Mouse (Mus musculus): ENCODE measurements around the gene Wdr43. TPM values are rescaled to one million over a fixed set of nuclear protein-coding genes. Genes with fewer than 3 reads are reported as not detected.

The Wdr43 gene
- polyA plus RNA-seq, 1 experiment from 2014 or later: 82.1 TPM

- 79% methylated on average over 11 of the region's 11 CpGs for WGBS
- no peak overlapping the region for H3K4me2 ChIP-seq (replicated peaks)
- ATAC-seq (ENCODE audit: low FRiP score, low read depth): no peak
These were observed 75.7 kb downstream of the Wdr43 start for GRCm38 (mm10) chr17:71691361-71691875.

GRCm38 (mm10) chr17:71693313-71693712 lies 77.6 kb downstream of the Wdr43 start:
- H3K9ac ChIP-seq: no peak overlapping the region
- no peak overlapping the region for H3K4me2 ChIP-seq (replicated peaks)
- H3K27me3 ChIP-seq: no peaks in the 10 kb centered on the region
- no peak overlapping the region for H3K27ac ChIP-seq
- no peaks in the 10 kb centered on the region; the same call in 1 of the 2 replicates for H3K9me3 ChIP-seq
- H3K4me3 ChIP-seq: no peak overlapping the region
- H3K36me3 ChIP-seq: no peaks in the 10 kb centered on the region
- H3K4me1 ChIP-seq: 0 out of 2 replicates have a peak, but pooled peaks cover 5% of the 10 kb centered on the region
- WGBS: 51% methylated on average over 5 of the region's 5 CpGs
- ATAC-seq (ENCODE audit: low FRiP score, low read depth): no peak

More at GRCm38 (mm10) chr17:71691361-71691875, 75.7 kb downstream of the Wdr43 start:
- no peak overlapping the region for H3K9ac ChIP-seq
- H3K9me3 ChIP-seq: no peaks in the 10 kb centered on the region; the same call in 1 of the 2 replicates
- no peaks in the 10 kb centered on the region for H3K27me3 ChIP-seq
- H3K4me1 ChIP-seq: 0 out of 2 replicates have a peak, but pooled peaks cover 5% of the 10 kb centered on the region
- no peak overlapping the region for H3K4me3 ChIP-seq
- no peak overlapping the region for H3K27ac ChIP-seq
- H3K36me3 ChIP-seq: no peaks in the 10 kb centered on the region

GRCm38 (mm10) chr17:71693780-71694179 lies 78.1 kb downstream of the Wdr43 start:
- Histone ChIP-seq H3K36me3 (no peaks in the 10 kb centered on the region), H3K27ac (no peak overlapping the region), H3K27me3 (no peaks in the 10 kb centered on the region), H3K4me1 (0 out of 2 replicates have a peak, but pooled peaks cover 5% of the 10 kb centered on the region), H3K4me3 (no peak overlapping the region), H3K4me2 (replicated peaks) (no peak overlapping the region), H3K9me3 (no peaks in the 10 kb centered on the region; the same call in 1 of the 2 replicates), H3K9ac (no peak overlapping the region)
- no peak for ATAC-seq (ENCODE audit: low FRiP score, low read depth)
- 55% methylated on average over 8 of the region's 8 CpGs for WGBS

GRCm38 (mm10) chr17:71695151-71695550 lies 79.5 kb downstream of the Wdr43 start:
- WGBS: 86% methylated on average over 8 of the region's 8 CpGs
- Histone ChIP-seq H3K36me3 (no peaks in the 10 kb centered on the region), H3K27ac (no peak overlapping the region), H3K4me1 (0 out of 2 replicates have a peak, but pooled peaks cover 5% of the 10 kb centered on the region), H3K4me3 (no peak overlapping the region), H3K9me3 (no peaks in the 10 kb centered on the region), H3K4me2 (replicated peaks) (no peak overlapping the region), H3K27me3 (no peaks in the 10 kb centered on the region), H3K9ac (no peak overlapping the region)
- no peak for ATAC-seq (ENCODE audit: low FRiP score, low read depth)

GRCm38 (mm10) chr17:71695716-71696315 lies 80.1 kb downstream of the Wdr43 start:
- H3K9me3 ChIP-seq: no peaks in the 10 kb centered on the region
- H3K36me3 ChIP-seq: no peaks in the 10 kb centered on the region
- no peak overlapping the region for H3K4me2 ChIP-seq (replicated peaks)
- no peak for ATAC-seq (ENCODE audit: low FRiP score, low read depth)
- no peak overlapping the region for H3K27ac ChIP-seq
- no peaks in the 10 kb centered on the region; the same call in 1 of the 2 replicates for H3K27me3 ChIP-seq
- H3K9ac ChIP-seq: no peak overlapping the region
- H3K4me1 ChIP-seq: 0 out of 2 replicates have a peak, but pooled peaks cover 5% of the 10 kb centered on the region
- H3K4me3 ChIP-seq: no peak overlapping the region
- WGBS: 63% methylated on average over 15 of the region's 15 CpGs

GRCm38 (mm10) chr17:71696396-71696795 lies 80.7 kb downstream of the Wdr43 start:
- Histone ChIP-seq H3K36me3 (no peaks in the 10 kb centered on the region), H3K4me3 (no peak overlapping the region), H3K9ac (no peak overlapping the region), H3K4me2 (replicated peaks) (no peak overlapping the region), H3K27ac (no peak overlapping the region), H3K27me3 (no peaks in the 10 kb centered on the region; the same call in 1 of the 2 replicates), H3K9me3 (no peaks in the 10 kb centered on the region), H3K4me1 (0 out of 2 replicates have a peak, but pooled peaks cover 2% of the 10 kb centered on the region)
- 81% methylated on average over 5 of the region's 5 CpGs for WGBS
- ATAC-seq (ENCODE audit: low FRiP score, low read depth): no peak

- H3K9me3 ChIP-seq: no peaks in the 10 kb centered on the region
- no peak overlapping the region for H3K4me3 ChIP-seq
- no peaks in the 10 kb centered on the region; the same call in 1 of the 2 replicates for H3K27me3 ChIP-seq
- H3K36me3 ChIP-seq: no peaks in the 10 kb centered on the region
- no peak overlapping the region for H3K27ac ChIP-seq
- no peaks in the 10 kb centered on the region for H3K4me1 ChIP-seq
- H3K4me2 ChIP-seq (replicated peaks): no peak overlapping the region
- no peak for ATAC-seq (ENCODE audit: low FRiP score, low read depth)
- no peak overlapping the region for H3K9ac ChIP-seq
- 76% methylated on average over 11 of the region's 11 CpGs for WGBS
These were observed 82.4 kb downstream of the Wdr43 start for GRCm38 (mm10) chr17:71697896-71698618.

GRCm38 (mm10) chr17:71698619-71698956 lies 82.9 kb downstream of the Wdr43 start:
- Histone ChIP-seq H3K27me3 (no peaks in the 10 kb centered on the region; the same call in 1 of the 2 replicates), H3K4me1 (no peaks in the 10 kb centered on the region), H3K4me2 (replicated peaks) (no peak overlapping the region), H3K4me3 (no peak overlapping the region), H3K36me3 (no peaks in the 10 kb centered on the region), H3K9ac (no peak overlapping the region), H3K9me3 (no peaks in the 10 kb centered on the region), H3K27ac (no peak overlapping the region)
- no peak for ATAC-seq (ENCODE audit: low FRiP score, low read depth)
- WGBS: 90% methylated on average over 11 of the region's 11 CpGs

- H3K9ac ChIP-seq: no peak overlapping the region
- H3K9me3 ChIP-seq: no peaks in the 10 kb centered on the region
- H3K27ac ChIP-seq: no peak overlapping the region
- 64% methylated on average over 1 of the region's 1 CpGs for WGBS
- H3K4me1 ChIP-seq: no peaks in the 10 kb centered on the region
- H3K36me3 ChIP-seq: no peaks in the 10 kb centered on the region
- H3K4me2 ChIP-seq (replicated peaks): no peak overlapping the region
- no peak for ATAC-seq (ENCODE audit: low FRiP score, low read depth)
- no peak overlapping the region for H3K4me3 ChIP-seq
- H3K27me3 ChIP-seq: no peaks in the 10 kb centered on the region; the same call in 1 of the 2 replicates
These were observed 89.4 kb downstream of the Wdr43 start for GRCm38 (mm10) chr17:71705113-71705512.

- Histone ChIP-seq H3K9me3 (no peaks in the 10 kb centered on the region), H3K27ac (no peak overlapping the region), H3K4me1 (no peaks in the 10 kb centered on the region), H3K4me2 (replicated peaks) (no peak overlapping the region), H3K4me3 (no peak overlapping the region), H3K9ac (no peak overlapping the region), H3K36me3 (no peaks in the 10 kb centered on the region), H3K27me3 (no peaks in the 10 kb centered on the region)
- ATAC-seq (ENCODE audit: low FRiP score, low read depth): no peak
- WGBS: 76% methylated on average over 14 of the region's 14 CpGs
These were observed 90.1 kb downstream of the Wdr43 start for GRCm38 (mm10) chr17:71705550-71706480.

GRCm38 (mm10) chr17:71707715-71708114 lies 92.0 kb downstream of the Wdr43 start:
- Histone ChIP-seq H3K27ac (no peak overlapping the region), H3K4me3 (no peak overlapping the region), H3K4me1 (no peaks in the 10 kb centered on the region), H3K9ac (no peak overlapping the region), H3K36me3 (no peaks in the 10 kb centered on the region), H3K27me3 (no peaks in the 10 kb centered on the region), H3K4me2 (replicated peaks) (no peak overlapping the region), H3K9me3 (no peaks in the 10 kb centered on the region)
- WGBS: 60% methylated on average over 4 of the region's 4 CpGs
- ATAC-seq (ENCODE audit: low FRiP score, low read depth): no peak
